Mouse (Mus musculus) erythroid progenitor cell, adult 5-6 weeks (primary cell): ENCODE measurements around the gene Carmil3. TPM values are rescaled to one million over a fixed set of nuclear protein-coding genes. Genes with fewer than 3 reads are reported as not detected.

ENCODE experiments used
- ATAC-seq: replicated peaks from 2 replicates; pipeline ENCODE4 v1.8.0; 2016; ENCODE audit warnings: moderate number of reproducible peaks, mild to moderate bottlenecking, moderate TSS enrichment, inconsistent platforms; ENCODE audit not compliant: poor library complexity, low FRiP score, severe bottlenecking
- total RNA-seq, 2 experiments: library from RNA; stranded (forward) in 1 of 2; stranded (reverse) in 1 of 2; fragments of 150-400 nt in 1 of 2; fragments of 186-747, 209-891 nt in 1 of 2; gene quantifications; 2 replicates each; pipeline versions ENCODE4 v1.2.3 to v1.2.4; 2015 to 2017; ENCODE audit warnings: low replicate concordance in 2 of 2

The Carmil3 gene
- total RNA-seq, 2 experiments from 2014 or later: 0.42 TPM; not detected in 1

DNA sequence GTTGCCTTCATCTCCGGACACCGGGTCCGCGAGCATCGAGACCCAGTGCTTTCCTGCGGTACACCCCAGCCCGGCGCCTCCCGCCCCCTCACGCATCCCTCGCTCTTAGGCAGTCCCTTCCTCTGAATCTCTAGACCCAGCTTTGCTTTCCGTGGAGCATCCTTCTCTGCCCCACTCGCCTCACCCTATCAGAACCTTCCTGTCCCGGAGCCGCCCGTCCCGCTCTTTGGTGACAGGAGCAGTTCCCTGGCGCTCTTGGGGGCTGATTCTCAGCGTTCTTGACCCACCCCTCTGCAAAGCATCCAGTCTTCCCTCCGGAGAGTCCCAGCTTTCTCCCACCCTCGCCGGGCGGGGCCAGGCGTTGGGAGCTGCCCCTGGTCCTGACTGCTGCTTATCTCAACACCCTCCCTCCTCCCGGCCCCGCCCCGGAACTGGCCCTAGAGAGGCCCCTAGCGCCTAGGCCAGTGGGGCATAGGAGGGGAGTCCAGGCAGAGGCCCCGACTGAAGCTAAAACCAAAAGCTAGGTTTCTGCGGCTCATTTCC lies 911 bp downstream of the Carmil3 start:
- peak; percentile 87 for ATAC-seq

DNA sequence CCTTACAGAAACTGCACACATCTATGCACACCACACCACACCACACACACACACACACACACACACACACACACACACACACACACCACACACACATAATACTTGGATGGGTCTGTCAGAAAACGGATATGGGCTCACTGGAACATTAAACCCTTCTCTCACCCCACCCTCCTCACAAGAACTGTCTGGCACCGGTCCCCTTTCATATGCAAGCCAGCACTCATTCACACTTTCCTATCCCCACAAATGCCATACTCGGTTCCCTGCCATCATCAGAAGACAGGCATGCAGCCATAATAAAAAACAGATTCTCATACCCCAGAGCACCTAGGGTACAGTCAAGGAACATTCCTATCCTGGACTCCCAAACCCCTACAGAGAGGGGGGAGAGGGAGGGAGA lies 1.7 kb downstream of the Carmil3 start:
- ATAC-seq: no peak

DNA sequence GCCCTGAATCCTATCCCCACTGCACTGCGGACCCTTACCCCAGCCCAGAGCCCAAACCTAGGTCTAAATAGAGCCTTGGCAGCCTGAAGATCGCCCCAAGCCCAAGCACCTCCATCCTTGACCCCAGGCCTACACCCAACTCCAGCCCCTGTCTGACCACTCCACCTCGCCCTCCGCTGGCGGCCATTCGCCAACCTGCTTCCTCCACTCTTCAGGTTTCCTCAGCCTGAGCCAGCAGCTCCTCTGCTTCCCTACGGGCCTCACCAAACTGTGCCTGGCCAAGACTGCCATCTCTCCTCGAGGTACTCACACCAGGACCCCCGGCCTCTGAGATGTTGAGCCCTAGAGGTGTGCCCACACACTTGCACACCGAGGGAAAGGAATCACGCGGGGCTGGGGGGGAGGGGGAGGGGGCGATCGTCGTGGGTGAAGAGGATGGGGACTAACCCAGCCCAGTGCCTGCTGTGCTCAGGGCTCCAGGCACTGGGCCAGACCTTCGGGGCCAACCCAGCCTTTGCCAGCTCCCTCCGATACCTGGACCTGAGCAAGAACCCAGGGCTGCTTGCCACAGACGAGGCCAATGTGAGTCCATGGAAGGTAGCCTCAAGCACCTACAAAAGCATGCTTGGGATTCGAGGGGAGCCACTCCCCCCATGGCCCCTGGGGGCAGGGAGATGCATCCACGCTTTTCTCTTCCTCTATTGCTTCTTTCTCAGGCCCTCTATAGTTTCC lies 5.2 kb downstream of the Carmil3 start:
- ATAC-seq: no peak

DNA sequence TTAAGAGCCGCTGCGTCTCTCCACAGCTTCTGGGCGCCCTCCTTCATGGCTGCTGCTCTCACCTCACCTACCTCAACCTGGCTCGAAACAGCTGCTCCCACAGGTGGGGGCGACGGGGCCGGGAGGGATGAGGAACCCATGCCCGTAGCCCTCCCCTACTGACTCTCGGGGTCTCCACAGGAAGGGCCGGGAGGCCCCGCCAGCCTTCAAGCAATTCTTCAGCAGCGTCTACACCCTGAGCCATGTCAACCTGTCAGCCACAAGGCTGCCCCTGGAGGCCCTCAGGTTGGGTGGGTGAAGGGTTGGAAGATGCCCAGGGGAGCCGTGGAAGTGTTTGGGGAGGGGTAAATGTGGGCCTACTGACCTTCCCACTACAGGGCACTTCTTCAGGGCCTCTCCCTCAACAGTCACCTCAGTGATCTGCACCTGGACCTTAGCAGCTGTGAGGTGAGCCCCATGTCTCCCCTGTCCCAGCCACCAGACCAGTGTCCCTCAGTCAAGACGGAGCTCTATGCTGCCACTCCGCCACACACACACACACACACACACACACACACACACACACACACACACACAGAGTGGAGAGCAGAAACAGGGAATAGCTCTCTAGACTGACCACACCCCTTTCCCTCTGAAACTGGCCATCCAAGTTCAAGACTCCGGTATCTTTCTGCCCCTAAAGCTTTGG lies 6.5 kb downstream of the Carmil3 start:
- ATAC-seq: no peak

DNA sequence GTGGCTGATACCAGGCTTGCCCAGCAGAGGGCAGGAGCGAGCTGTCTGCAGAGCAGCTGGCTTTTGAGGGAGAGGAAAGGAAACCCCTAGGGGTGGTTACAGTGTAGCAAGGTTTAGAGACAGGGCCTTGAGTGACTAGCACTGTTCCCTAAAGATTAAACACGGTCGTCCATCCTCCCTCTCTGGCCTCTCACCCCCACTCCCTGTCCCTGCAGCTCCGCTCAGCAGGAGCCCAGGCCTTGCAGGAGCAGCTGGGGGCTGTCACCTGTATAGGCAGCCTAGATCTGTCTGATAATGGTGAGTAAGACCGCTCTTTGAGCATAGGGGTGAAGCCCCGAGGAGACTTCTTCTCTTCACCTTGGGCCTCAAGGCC lies 7.0 kb downstream of the Carmil3 start:
- peak; percentile 55 for ATAC-seq

DNA sequence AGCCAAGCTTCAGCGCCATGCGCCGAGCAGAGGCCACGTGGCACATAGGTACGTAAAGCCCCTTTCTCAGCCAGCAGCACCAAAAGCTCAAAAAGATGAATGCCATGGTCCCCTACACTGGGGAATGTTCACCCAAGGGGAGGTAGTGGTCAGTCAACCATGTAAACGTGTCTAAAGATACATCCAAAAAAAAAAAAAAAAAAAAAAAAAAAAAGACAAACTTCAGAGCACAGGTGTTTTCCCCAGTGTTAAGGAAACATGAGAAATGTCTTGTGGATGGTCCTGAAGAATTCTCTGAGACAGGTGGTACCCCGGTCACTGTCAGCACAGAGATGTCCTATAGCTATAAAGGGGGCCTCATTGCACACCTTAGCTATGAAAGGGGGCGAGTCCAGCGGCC lies 15.2 kb downstream of the Carmil3 start:
- ATAC-seq: no peak

DNA sequence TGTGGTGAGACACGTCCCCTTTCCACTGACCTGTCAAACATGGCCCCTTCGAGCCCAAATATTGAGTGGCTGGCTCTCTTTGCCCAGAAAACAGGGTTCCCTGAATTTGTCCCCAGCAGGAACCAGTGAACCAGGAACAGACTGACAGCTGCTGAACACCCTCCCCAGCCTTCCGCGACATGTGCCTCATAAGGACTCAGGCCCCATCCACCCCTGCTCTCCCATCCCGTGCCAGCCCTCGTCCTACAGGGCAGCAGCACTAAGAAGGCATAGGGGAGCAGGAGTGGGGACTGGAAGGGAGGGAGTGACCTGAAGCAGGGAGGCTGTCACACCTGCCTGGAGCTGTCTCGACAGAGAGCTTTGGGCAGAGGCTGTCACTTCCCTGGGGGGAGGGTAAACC lies 17.4 kb downstream of the Carmil3 start:
- ATAC-seq: no peak

DNA sequence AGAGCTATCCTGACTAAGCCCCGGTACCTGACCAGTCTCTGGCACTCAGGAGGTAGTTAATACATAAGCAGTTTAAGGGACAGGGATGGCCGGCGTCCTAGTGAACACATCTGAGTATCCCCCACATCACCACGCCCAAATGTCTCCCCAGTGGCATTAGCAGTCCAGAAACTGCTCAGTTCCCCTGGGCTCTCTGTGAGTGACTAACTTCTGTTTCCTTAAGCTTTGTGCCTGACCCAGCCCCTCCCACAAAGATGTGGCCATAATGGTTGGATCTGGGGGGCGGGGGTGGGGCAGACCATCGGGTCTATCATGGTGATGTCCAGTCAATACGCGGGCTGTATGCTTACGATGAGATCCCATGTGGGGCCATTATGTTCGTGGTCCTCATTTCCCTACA lies 19.1 kb downstream of the Carmil3 start:
- ATAC-seq: no peak

DNA sequence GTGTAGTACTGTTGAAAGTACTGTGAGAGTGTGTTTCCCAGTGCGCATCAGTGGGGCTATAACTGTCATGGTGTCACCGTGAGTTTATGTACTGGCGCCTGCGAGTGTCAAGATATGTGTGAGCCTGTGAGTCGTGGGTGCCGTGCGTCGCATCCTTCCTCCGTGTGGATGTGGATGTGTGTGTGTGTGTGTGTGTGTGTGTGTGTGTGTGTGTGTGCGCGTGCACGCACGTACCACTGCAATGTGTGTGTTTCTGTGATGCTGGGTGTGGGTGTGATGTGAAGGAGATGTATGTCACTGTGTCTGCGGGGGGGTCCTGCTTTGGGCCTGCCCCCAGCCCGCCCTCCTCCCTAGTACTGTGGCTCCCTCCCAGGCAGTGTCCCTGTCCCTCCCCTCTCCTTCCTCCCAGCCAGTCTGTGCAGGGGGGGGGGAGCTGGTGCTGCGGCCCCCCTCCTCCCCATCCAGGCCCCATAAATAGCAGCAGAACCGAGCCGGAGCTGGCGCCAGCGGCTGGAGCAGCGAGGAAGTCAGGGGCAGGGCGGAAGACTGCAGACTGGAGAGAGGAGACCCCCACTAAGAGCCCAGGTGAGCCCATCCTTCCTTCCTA lies 19.8 kb downstream of the Carmil3 start, which contains the start of gene Cpne6:
Cpne6 (plus strand) TSS at position 321 of the 607 bp plus-strand sequence.
- no peak for ATAC-seq

DNA sequence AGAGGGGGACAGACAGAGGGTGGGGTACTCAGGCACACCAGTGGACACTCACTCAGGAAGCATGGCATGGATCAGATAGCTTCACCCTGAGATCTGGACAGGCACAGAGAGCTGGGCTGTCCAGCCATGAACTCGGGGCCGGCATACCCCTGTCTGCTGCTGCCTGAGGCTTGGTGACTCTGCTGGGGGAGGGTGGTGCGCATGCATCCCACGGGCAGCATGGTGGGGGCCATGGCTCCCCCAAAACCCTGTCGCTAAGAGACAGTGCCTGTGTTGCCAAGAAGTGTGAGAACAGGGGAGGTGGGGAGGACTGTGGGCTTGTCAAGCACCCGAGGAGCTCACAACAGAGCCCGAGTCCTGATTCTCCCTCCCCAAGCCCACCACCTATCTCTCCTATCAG lies 20.6 kb downstream of the Carmil3 start:
- no peak for ATAC-seq

DNA sequence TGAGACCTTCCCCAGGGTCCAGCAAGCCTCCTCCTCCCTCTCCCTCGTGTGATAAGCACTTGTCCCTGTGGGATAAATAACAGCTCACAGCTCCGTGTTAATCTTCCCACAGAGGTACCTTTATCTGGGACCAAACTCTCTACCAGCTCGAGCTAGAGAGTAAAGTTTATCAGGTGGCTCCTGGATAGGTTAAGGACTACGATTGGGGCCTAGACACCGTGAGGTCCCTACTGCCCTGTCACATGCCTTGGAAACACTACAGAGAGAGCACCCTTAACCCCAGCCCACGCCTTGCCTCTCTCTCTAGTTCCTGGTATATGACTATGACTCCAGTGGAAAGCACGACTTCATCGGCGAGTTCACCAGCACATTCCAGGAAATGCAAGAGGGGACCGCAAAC lies 23.5 kb downstream of the Carmil3 start:
- no peak for ATAC-seq

DNA sequence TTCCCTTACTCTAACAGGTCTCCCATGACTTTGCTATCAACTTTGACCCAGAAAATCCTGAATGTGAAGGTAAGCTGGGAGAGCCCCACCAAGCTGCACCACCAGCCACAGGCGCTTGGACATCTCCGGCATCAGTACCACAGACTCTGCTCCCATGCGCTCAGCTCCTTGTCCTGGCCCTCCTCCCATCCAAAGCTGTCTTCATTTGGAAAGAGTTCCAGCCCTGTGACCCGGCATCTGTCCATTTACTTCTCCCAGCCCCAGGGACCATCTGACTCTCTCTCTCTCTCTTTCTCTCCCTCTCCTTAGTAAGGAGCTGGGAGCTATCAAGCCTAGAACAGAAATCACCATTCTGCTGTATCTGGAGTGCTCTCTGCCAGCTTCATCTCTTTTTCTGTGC lies 25.4 kb downstream of the Carmil3 start:
- no peak for ATAC-seq

DNA sequence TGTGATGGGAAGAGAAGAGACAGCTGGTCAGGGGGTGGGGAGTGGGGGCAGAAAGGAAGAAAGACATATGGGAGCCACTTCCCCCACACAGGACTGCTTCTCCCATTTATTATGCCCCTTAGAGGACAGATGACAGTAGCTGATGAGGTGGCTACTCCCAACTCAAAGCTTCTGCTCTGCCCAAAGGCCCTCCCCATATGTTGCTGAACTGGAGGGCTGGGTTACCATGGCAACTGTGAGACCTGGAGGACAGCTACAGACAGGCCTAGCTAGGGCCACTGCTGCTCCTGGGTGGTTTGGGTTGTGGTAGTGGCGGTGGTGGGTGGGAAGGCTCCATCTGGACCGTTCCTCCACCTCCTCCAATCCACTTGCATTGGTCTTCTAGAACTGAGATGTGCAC lies 28.4 kb downstream of the Carmil3 start:
- ATAC-seq: no peak

DNA sequence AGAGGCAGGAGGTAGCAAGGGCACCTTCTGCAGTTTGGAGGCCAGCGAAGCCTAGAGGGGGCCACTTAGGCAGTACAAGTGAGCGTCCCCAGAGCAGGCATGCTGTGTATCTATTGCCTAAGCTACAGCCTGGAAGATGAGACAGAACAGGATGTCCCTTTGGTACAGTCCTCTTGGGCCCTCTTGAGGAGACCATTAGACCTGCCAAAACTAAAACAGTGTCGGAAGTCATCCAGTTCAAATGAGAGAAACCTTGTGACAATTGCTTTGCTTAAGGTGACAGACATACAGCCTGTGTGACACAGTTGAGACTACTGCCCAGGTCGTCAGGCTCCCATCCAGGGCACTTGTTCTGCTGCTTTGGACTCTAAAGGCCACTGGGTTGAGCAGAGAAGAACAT lies 29.2 kb downstream of the Carmil3 start:
- ATAC-seq: no peak

DNA sequence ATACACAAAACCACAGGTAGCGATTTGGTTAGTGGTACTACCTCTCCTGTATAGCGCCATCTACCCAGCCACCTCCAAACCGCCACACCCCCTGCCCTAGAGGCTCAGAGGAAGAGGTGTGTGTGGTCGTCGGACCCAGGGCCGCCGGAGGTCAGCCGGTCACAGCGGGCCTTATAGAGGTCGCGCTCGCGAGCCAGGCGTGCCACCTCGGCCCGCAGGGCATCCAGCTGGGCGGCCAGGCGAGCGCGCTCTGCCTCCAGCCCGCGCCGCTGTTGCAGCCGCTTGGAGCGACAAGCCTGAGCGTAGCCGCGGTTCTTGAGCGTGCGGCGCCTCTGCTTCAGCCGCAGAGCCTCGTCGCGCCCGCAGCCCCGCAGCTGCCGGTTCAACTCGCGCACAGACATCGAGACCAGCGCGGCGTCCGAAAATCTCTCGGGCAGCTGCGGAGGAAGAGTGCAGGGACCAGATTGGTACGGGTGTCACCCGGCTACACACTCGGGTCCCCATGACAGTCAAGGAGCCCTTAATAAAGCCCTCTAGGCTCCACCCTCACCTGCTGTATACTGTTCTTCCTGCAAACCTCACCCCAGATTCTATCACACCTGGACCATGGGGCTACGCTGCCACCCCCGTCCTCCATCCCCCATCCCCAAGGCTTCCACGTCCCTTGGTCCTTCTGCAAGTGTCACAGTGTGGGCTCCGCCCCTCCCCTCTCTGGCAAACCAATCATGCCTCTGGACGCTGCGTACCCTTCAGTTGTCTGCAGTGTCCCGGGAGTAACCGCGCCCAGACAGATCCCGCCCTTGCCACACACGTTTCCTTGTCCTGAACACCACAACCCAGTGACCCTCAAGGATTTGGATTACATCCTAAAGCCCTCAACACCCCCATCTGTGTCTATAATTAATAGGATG lies 30.3 kb downstream of the Carmil3 start:
- ATAC-seq: no peak

DNA sequence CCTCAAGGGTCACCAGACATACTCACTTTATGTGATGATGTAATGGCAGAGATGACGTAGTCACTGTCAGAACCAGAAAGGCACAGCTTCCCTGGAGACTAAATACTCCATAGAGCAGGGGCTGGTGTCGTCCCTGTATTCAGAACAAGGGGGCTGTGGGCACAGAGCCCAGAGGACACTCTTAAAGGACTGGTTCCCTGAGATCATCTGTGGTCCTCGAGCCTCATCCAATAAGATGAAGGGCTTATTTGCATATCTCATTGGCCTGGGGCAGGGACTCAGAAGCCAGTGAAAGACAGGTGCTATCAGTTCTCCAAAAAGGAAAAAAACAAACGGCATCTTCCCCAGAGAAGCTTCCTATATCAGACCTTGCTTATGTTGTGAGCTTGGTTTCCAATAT lies 33.6 kb downstream of the Carmil3 start:
- ATAC-seq: no peak

DNA sequence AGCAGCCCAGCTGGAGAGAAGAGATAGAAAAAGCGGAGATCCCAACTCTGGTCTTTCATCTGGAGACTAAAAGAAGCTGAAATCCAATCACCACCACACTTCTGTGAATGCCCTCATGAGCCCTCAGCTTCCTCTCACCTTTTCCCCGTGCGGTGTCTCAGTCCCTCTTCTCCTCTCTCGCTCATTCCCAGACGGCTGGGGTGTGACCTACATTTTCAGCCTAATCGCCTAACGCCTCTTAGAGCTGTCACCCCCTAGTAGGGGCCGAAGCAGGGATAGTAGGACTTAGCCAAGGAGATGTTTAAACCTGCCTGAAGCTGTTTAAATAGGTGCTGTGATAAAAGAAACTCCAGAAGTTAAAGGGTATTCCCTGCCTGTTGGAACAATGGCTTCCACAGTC lies 34.3 kb downstream of the Carmil3 start, which contains the start of gene Nrl:
Nrl (minus strand) TSS at position 197 of the 400 bp plus-strand sequence.
- no peak for ATAC-seq

DNA sequence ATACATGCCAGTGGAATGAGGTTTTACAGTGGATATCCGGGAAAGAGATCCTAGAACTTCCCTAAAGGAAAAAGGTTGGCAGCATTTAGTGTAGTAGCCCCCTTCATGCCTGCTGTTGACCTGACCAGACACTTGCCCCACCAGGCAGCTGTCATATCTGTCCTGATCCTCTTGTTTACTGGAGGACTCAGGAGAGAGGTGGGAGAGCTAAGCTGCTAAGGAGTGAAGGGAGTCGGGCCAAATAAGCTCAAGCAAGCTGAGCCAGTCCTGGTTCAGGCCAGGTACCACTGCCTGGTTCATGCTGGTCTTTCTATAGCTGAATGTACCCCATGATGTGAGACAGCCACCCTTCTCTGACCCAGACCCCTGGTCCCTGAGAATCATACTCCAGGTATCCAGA lies 36.2 kb downstream of the Carmil3 start:
- no peak for ATAC-seq

DNA sequence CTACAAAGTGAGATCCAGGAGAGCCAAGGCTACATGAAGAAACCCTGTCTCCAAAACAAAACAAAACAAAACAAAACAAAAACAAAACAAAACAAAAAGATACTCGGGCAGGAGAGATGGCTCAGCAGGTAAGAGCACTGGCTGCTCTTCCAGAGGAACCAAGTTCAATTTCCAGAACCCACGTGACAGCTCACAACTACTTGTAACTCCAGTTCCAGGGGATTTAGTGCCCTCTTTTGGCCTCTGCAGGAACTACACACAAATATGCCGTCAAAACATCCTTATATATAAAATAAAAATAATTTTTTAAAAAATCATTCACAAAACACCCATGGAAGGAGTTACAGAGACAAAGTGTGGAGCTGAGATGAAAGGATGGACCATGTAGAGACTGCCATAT lies 37.5 kb downstream of the Carmil3 start:
- peak; percentile 75 for ATAC-seq
